Mouse (Mus musculus) CD4-positive naive resting alpha-beta T cell, adult 57 days (primary cell): ENCODE data around the gene Disp3. TPM values are rescaled to one million over a fixed set of nuclear protein-coding genes. Genes with fewer than 3 reads are reported as not detected.

ENCODE experiments used
- total RNA-seq: library from RNA; stranded (reverse); gene quantifications from one replicate; pipeline ENCODE4 v1.2.4, GENCODE M21; 2023

Disp3 gene
- total RNA-seq: not detected

DNA sequence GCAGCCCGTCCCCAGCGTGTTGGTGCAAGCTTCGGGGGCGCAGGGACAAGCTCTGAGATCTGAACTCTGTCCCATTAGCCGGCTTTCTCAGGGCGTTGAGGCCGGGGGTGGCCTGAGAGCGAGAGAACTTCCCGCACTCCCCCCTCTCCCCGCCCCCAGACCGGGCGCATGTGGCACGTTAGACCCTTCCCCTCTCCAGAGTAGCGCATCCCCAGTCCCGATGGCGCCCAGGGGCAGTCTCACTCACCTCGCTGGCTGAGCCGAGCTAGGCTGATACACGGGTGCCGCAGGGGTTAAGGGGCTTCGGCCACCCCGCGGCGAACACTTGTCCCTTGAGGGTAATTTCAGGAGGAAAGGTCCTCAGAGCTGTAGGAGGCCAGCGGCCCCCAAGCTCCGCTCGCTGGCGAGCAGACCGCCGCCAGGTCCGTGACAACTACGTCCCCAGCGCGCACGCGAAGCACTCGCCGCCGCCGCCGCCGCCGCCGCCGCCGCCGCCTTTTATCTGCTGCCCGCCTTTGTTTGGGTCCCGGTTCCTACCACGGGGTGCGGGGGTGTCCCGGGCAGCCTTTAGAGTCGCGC, at the start of gene Disp3:
TSS of gene Disp3 (minus strand) at position 490 of the 579 bp plus-strand sequence.

Other genes with a start within 250 kb of the Disp3 start
- 37.6 TPM for gene Clcn6, start 249.1 kb downstream of the Disp3 start, total RNA-seq
- 24.2 TPM for gene Mthfr, start 248.9 kb downstream of the Disp3 start, total RNA-seq
- gene Agtrap, start 199.9 kb downstream of the Disp3 start, total RNA-seq: 18.2 TPM
- 23.5 TPM for gene Mad2l2, start 157.6 kb downstream of the Disp3 start, total RNA-seq
- not detected for gene Draxin, start 157.3 kb downstream of the Disp3 start, total RNA-seq
- 16.6 TPM for gene Fbxo6, start 135.8 kb downstream of the Disp3 start, total RNA-seq
- 4.2 TPM for gene Fbxo44, start 127.5 kb downstream of the Disp3 start, total RNA-seq
- not detected for gene Fbxo2, start 127.3 kb downstream of the Disp3 start, total RNA-seq
- 7.1 TPM for gene Ubiad1, start 156.8 kb upstream of the Disp3 start, total RNA-seq
- 39.9 TPM for gene Mtor, start 160.6 kb upstream of the Disp3 start, total RNA-seq
- not detected for gene Angptl7, start 212.5 kb upstream of the Disp3 start, total RNA-seq